Mouse (Mus musculus) CD8-positive naive resting alpha-beta T cell, adult 57 days (primary cell): ENCODE results near the gene Rwdd2a. TPM values are rescaled to one million over a fixed set of nuclear protein-coding genes. Genes with fewer than 3 reads are reported as not detected.

Source experiments
- total RNA-seq: library from RNA; stranded (reverse); gene quantifications from one replicate; pipeline ENCODE4 v1.2.4, GENCODE M21; 2023

Gene Rwdd2a
- total RNA-seq: 1.7 TPM

DNA sequence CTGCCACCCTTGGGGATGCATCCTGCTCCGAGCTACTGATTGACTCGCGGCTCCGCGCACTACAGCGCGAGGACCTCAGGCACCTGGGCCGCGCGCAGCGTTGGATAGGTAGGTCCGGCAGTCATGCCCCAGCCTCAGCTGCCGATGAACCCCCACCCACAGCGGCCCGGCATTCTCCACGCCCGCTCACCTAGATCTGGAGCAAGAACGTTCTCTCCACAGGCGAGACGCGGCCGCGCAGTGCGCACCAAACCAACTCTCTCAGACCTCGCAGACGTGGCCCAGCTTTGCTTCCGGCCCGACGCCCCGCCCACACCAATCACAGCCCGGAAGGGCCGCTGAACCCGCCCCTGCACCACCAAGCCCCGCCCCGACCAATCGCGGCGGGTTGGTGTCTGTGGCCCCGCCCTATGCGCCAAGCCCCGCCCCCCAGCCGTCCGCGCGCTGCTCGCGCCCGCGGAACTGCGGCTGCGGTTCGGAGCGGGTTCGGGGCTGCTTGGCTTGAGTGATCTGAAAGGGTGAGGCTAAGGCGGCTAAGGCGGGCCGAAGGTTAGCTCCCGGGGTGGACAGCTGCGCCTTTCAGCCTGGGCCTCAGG, at the start of gene Rwdd2a, which contains the start of gene Pgm3:
Gene Rwdd2a (plus strand): TSS at position 452 of the 596 bp plus-strand sequence.
Gene Pgm3 (minus strand): TSS at position 303 of the 596 bp plus-strand sequence.

Other genes with a start within 250 kb of the Rwdd2a start
- gene Ube2cbp, start 107.0 kb upstream of the Rwdd2a start, total RNA-seq: 6.3 TPM
- 94.9 TPM for gene Dop1a, start 104.8 kb upstream of the Rwdd2a start, total RNA-seq
- 15.6 TPM for gene Pgm3, start 149 bp upstream of the Rwdd2a start, total RNA-seq
- gene Me1, start 124.0 kb downstream of the Rwdd2a start, total RNA-seq: 0.15 TPM
- not detected for gene Prss35, start 171.7 kb downstream of the Rwdd2a start, total RNA-seq